Mouse (Mus musculus) activated CD4-positive, CD25-positive, alpha-beta regulatory T cell (primary cell): ENCODE measurements around the gene Pdpr. TPM values are rescaled to one million over a fixed set of nuclear protein-coding genes. Genes with fewer than 3 reads are reported as not detected.

Experiments
- polyA plus RNA-seq, 2 experiments: library from polyadenylated mRNA; unstranded; fragments of 100-300 nt; shearing (Covaris generic); gene quantifications; one replicate each; pipeline ENCODE4 v1.2.1; 2017

The Pdpr gene
- polyA plus RNA-seq = 10 to 100 TPM; 14.0 to 14.6 TPM

DNA sequence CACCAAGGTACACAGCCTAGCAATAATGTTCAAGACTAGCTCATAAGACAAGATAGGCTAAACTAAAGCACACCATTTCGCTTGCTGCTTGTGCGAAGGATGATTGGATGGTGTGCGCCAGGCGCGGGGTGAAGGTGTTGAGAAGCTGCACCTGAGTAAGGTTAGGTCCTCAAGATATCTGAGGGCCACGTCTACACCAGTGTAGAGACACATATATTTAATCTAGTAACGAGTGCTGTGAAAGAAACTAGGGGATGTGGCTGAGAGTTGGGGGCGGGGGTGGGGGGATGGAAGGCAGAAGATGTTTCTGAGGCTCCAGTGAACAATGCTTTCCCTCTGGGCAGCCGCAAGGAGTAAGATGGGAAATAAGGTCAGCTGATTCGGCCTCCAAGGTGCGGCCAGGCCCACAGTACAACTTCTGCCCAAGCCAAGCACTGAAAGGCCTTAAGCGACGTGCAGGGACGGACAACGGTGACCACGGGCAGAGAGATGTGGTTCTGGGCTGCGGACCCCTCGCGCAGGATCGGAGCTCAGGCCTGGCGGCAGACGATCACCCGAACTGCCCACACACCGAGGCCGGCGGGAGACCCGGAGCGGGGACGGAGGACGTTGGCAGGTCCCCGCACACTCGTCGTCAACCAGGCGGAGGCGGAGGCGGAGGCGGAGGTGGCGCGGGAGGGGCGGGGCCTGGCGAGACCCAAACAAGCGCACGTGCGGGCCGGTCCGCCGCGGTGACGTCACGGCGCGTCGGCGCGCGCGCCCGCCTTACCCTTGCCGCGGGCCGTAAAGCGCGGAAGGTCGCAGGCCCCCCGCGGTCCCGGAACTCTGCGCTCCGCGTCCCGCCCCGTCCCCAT, at the start of gene Pdpr:
Pdpr (plus strand) TSS at position 766 of the 854 bp plus-strand sequence.

DNA sequence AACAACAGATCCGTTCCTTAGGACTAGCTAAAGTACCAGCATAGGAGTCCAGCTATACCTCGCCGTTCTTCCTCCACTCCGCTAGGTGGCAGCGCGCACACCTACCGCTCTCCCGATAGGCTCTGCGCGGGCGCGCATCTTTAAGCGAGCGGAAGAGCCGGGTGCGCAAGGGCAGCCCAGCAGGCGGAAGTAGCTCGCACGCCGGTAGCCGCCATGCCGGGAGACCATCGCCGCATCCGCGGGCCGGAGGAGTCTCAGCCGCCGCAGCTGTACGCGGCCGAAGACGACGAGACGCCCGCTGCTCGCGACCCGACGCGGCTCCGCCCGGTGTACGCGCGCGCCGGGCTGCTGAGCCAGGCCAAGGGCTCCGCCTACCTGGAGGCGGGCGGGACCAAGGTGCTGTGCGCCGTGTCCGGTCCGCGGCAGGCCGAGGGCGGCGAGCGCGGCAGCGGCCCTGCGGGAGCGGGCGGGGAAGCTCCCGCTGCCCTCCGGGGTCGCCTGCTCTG, 38.2 kb upstream of the Pdpr start, which contains the start of gene Exosc6:
Exosc6 (plus strand) TSS at position 182 of the 506 bp plus-strand sequence.

DNA sequence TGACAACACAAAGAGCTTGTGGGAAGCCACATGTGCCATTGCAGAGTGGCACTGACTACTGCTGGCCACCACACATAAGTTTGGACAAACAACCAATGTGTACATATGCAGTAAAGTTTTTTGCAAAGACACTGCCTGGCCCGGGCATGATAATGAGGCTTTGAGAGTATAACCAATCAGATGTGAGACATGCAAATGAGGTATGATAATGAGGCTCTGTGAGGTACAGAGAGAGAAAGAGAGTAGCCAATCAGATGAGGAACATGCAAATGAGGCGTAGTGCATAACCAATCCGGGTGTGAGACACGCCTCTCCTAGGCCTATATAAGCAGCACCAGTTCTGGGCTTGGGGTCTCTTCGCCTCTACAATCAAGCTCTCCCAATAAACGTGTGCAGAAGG, 2.1 kb upstream of the Pdpr start, which contains the start of gene Clec18a:
Clec18a (minus strand) TSS at position 101 of the 400 bp plus-strand sequence.

Other genes with a start within 250 kb of the Pdpr start
- gene Cog4, start 248.0 kb upstream of the Pdpr start, polyA plus RNA-seq = 10 to 100 TPM; 55.2 to 56.9 TPM
- 100 to 1,000 TPM; 139 to 153 TPM for gene Sf3b3, start 247.8 kb upstream of the Pdpr start, polyA plus RNA-seq
- gene Fuk, start 192.1 kb upstream of the Pdpr start, polyA plus RNA-seq = 1 to 10 TPM; 5.8 to 7.7 TPM
- gene St3gal2, start 174.7 kb upstream of the Pdpr start, polyA plus RNA-seq = 10 to 100 TPM; 26.2 to 33.1 TPM
- 10 to 100 TPM; 24.9 to 27.7 TPM for gene Ddx19a, start 96.8 kb upstream of the Pdpr start, polyA plus RNA-seq
- 10 to 100 TPM; 13.0 to 17.1 TPM for gene Ddx19b, start 62.9 kb upstream of the Pdpr start, polyA plus RNA-seq
- 10 to 100 TPM; 34.3 to 53.3 TPM for gene Aars, start 61.5 kb upstream of the Pdpr start, polyA plus RNA-seq
- 10 to 100 TPM; 16.8 to 48.4 TPM for gene Exosc6, start 38.3 kb upstream of the Pdpr start, polyA plus RNA-seq
- gene Clec18a, start 2.2 kb upstream of the Pdpr start, polyA plus RNA-seq = under 1 TPM in 1 of 2 experiments, not detected in 1; 0.09 TPM
- gene Glg1, start 164.6 kb downstream of the Pdpr start, polyA plus RNA-seq = 10 to 100 TPM; 77.9 to 88.9 TPM
- gene Rfwd3, start 205.6 kb downstream of the Pdpr start, polyA plus RNA-seq = 10 to 100 TPM; 28.9 to 41.0 TPM
- gene Mlkl, start 243.5 kb downstream of the Pdpr start, polyA plus RNA-seq = 1 to 10 TPM; 3.3 to 4.8 TPM